Mouse (Mus musculus): Measurements from ENCODE around the gene Aif1l. TPM values are rescaled to one million over a fixed set of nuclear protein-coding genes. Genes with fewer than 3 reads are reported as not detected.

Gene Aif1l
- polyA plus RNA-seq, 1 experiment = 1.2 TPM

GRCm38 (mm10) chr2:31966801-31967200 is 16.9 kb downstream of the Aif1l start:
- no peak overlapping the region for H3K27ac ChIP-seq (ENCODE audit: control insufficient read depth, insufficient read depth, low read depth, low read length, poor library complexity)

GRCm38 (mm10) chr2:31972589-31972988 is 22.6 kb downstream of the Aif1l start:
- Histone ChIP-seq H3K27ac (ENCODE audit: control insufficient read depth, insufficient read depth, low read depth, low read length, poor library complexity) (no peak overlapping the region), H3K4me3 (replicated peaks; ENCODE audit: control insufficient read depth, low read depth, low read length) (no peak overlapping the region), H3K4me1 (ENCODE audit: control insufficient read depth, insufficient read depth, low read length) (peaks cover 2% of the 10 kb centered on the region; the same call in 1 of the 2 replicates)
- TF ChIP-seq CTCF (IDR thresholded peaks at IDR 0.05; ENCODE audit: control insufficient read depth, insufficient read depth, low read length) (no peak), POLR2A (IDR thresholded peaks at IDR 0.05; ENCODE audit: borderline replicate concordance, control insufficient read depth, low read depth, low read length) (no peak)
- 76% methylated on average over 4 of the region's 4 CpGs for WGBS

More at GRCm38 (mm10) chr2:31966801-31967200, 16.9 kb downstream of the Aif1l start:
- 85% methylated on average over 8 of the region's 8 CpGs for WGBS
- TF ChIP-seq CTCF (IDR thresholded peaks at IDR 0.05; ENCODE audit: control insufficient read depth, insufficient read depth, low read length) = no peak
- TF ChIP-seq POLR2A (IDR thresholded peaks at IDR 0.05; ENCODE audit: borderline replicate concordance, control insufficient read depth, low read depth, low read length) = no peak
- no peak overlapping the region for H3K4me3 ChIP-seq (replicated peaks; ENCODE audit: control insufficient read depth, low read depth, low read length)
- no peaks in the 10 kb centered on the region for H3K4me1 ChIP-seq (ENCODE audit: control insufficient read depth, insufficient read depth, low read length)

GRCm38 (mm10) chr2:31974141-31974808 is 24.3 kb downstream of the Aif1l start, which contains the start of gene Nup214:
Gene Nup214 (plus strand): TSS chr2:31974436.
- Histone ChIP-seq H3K4me3 (replicated peaks; ENCODE audit: control insufficient read depth, low read depth, low read length) (peak within 1 kb of the TSS; percentile 85), H3K4me1 (ENCODE audit: control insufficient read depth, insufficient read depth, low read length) (peaks cover 2% of the 10 kb centered on the region; the same call in 1 of the 2 replicates), H3K27ac (ENCODE audit: control insufficient read depth, insufficient read depth, low read depth, low read length, poor library complexity) (peak within 1 kb of the TSS; percentile 46)
- TF ChIP-seq POLR2A (IDR thresholded peaks at IDR 0.05; ENCODE audit: borderline replicate concordance, control insufficient read depth, low read depth, low read length) = peak; percentile 85; the same call in 1 of the 2 replicates
- TF ChIP-seq CTCF (IDR thresholded peaks at IDR 0.05; ENCODE audit: control insufficient read depth, insufficient read depth, low read length) = no peak
- WGBS = under 1% methylated on average over 60 of the region's 60 CpGs

- Histone ChIP-seq H3K4me3 (replicated peaks; ENCODE audit: control insufficient read depth, low read depth, low read length) (peak overlapping the region; percentile 85), H3K27ac (ENCODE audit: control insufficient read depth, insufficient read depth, low read depth, low read length, poor library complexity) (peak overlapping the region; percentile 46), H3K4me1 (ENCODE audit: control insufficient read depth, insufficient read depth, low read length) (peaks cover 2% of the 10 kb centered on the region; the same call in 1 of the 2 replicates)
- no peak for TF ChIP-seq CTCF (IDR thresholded peaks at IDR 0.05; ENCODE audit: control insufficient read depth, insufficient read depth, low read length)
- no peak for TF ChIP-seq POLR2A (IDR thresholded peaks at IDR 0.05; ENCODE audit: borderline replicate concordance, control insufficient read depth, low read depth, low read length)
- WGBS = 6% methylated on average over 13 of the region's 13 CpGs
Measured at GRCm38 (mm10) chr2:31974809-31975371, 25.0 kb downstream of the Aif1l start.

GRCm38 (mm10) chr2:31987774-31988173 is 37.8 kb downstream of the Aif1l start:
- Histone ChIP-seq H3K4me3 (replicated peaks; ENCODE audit: control insufficient read depth, low read depth, low read length) (no peak overlapping the region), H3K27ac (ENCODE audit: control insufficient read depth, insufficient read depth, low read depth, low read length, poor library complexity) (no peak overlapping the region), H3K4me1 (ENCODE audit: control insufficient read depth, insufficient read depth, low read length) (no peaks in the 10 kb centered on the region)
- WGBS = 85% methylated on average over 1 of the region's 1 CpGs
- TF ChIP-seq CTCF (IDR thresholded peaks at IDR 0.05; ENCODE audit: control insufficient read depth, insufficient read depth, low read length) (no peak), POLR2A (IDR thresholded peaks at IDR 0.05; ENCODE audit: borderline replicate concordance, control insufficient read depth, low read depth, low read length) (no peak)

- 89% methylated on average over 4 of the region's 4 CpGs for WGBS
- Histone ChIP-seq H3K4me3 (replicated peaks; ENCODE audit: control insufficient read depth, low read depth, low read length) (no peak overlapping the region), H3K4me1 (ENCODE audit: control insufficient read depth, insufficient read depth, low read length) (no peaks in the 10 kb centered on the region), H3K27ac (ENCODE audit: control insufficient read depth, insufficient read depth, low read depth, low read length, poor library complexity) (0 out of 2 replicates have a peak overlapping the region, but pooled peaks have one; percentile 24)
- TF ChIP-seq CTCF (IDR thresholded peaks at IDR 0.05; ENCODE audit: control insufficient read depth, insufficient read depth, low read length) = no peak
- no peak for TF ChIP-seq POLR2A (IDR thresholded peaks at IDR 0.05; ENCODE audit: borderline replicate concordance, control insufficient read depth, low read depth, low read length)
Measured at GRCm38 (mm10) chr2:31990961-31991360, 41.0 kb downstream of the Aif1l start.

- TF ChIP-seq CTCF (IDR thresholded peaks at IDR 0.05; ENCODE audit: control insufficient read depth, insufficient read depth, low read length) (no peak), POLR2A (IDR thresholded peaks at IDR 0.05; ENCODE audit: borderline replicate concordance, control insufficient read depth, low read depth, low read length) (no peak)
- whole genome bisulfite sequencing = 92% methylated on average over 9 of the region's 9 CpGs
- H3K4me1 ChIP-seq (ENCODE audit: control insufficient read depth, insufficient read depth, low read length) = no peaks in the 10 kb centered on the region
Measured at GRCm38 (mm10) chr2:31994896-31995295, 45.0 kb downstream of the Aif1l start.

GRCm38 (mm10) chr2:31996060-31996459 is 46.1 kb downstream of the Aif1l start:
- no peak overlapping the region for H3K27ac ChIP-seq (ENCODE audit: control insufficient read depth, insufficient read depth, low read depth, low read length, poor library complexity)
- TF ChIP-seq POLR2A (IDR thresholded peaks at IDR 0.05; ENCODE audit: borderline replicate concordance, control insufficient read depth, low read depth, low read length) (no peak), CTCF (IDR thresholded peaks at IDR 0.05; ENCODE audit: control insufficient read depth, insufficient read depth, low read length) (no peak)
- 93% methylated on average over 13 of the region's 13 CpGs for WGBS
- H3K4me3 ChIP-seq (replicated peaks; ENCODE audit: control insufficient read depth, low read depth, low read length) = no peak overlapping the region
- H3K4me1 ChIP-seq (ENCODE audit: control insufficient read depth, insufficient read depth, low read length) = no peaks in the 10 kb centered on the region

More at GRCm38 (mm10) chr2:31994896-31995295, 45.0 kb downstream of the Aif1l start:
- H3K4me3 ChIP-seq (replicated peaks; ENCODE audit: control insufficient read depth, low read depth, low read length) = no peak overlapping the region
- H3K27ac ChIP-seq (ENCODE audit: control insufficient read depth, insufficient read depth, low read depth, low read length, poor library complexity) = no peak overlapping the region

All from bone marrow, adult 2 months (tissue).